Mouse (Mus musculus) myocyte (in vitro differentiated cells): Measurements from ENCODE around the gene Farp2. TPM values are rescaled to one million over a fixed set of nuclear protein-coding genes. Genes with fewer than 3 reads are reported as not detected.

Experiments
- H3K27me3 ChIP-seq: one replicate; pipeline ENCODE4 v1.6.1; 2011; ENCODE audit not compliant: control insufficient read depth, insufficient read depth, insufficient read length
- H3K36me3 ChIP-seq: one replicate; pipeline ENCODE4 v1.6.1; 2011; ENCODE audit not compliant: control insufficient read depth, insufficient read depth
- H3K4me2 ChIP-seq: one replicate; pipeline ENCODE4 v1.6.1; 2011; ENCODE audit warnings: low read depth, control low read depth
- H3K4me3 ChIP-seq: one replicate; pipeline ENCODE4 v1.5.1; 2011; ENCODE audit warnings: mild to moderate bottlenecking, control low read depth, moderate library complexity
- H3K79me2 ChIP-seq: one replicate; pipeline ENCODE4 v1.6.1; 2011; ENCODE audit not compliant: control insufficient read depth, insufficient read depth
- H3ac ChIP-seq: one replicate; pipeline ENCODE4 v1.6.1; 2011; ENCODE audit not compliant: control insufficient read depth, insufficient read length
- CEBPB ChIP-seq: IDR thresholded peaks from 2 replicates; pipeline ENCODE4 v1.6.1; 2011; ENCODE audit warnings: mild to moderate bottlenecking, moderate library complexity; ENCODE audit not compliant: poor library complexity, insufficient read depth, severe bottlenecking
- E2F4 ChIP-seq: IDR thresholded peaks from one replicate; pipeline ENCODE4 v1.6.1; 2011; ENCODE audit warnings: mild to moderate bottlenecking, control low read depth, moderate library complexity; ENCODE audit not compliant: insufficient read depth
- MAX ChIP-seq: IDR thresholded peaks from one replicate; pipeline ENCODE4 v1.6.1; 2011; ENCODE audit warnings: low read depth, mild to moderate bottlenecking, control low read depth
- MYOD1 ChIP-seq, 3 experiments: IDR thresholded peaks; one replicate each; pipeline ENCODE4 v1.6.1; 2011; ENCODE audit warnings: control low read depth in 2 of 3, low read depth in 2 of 3, mild to moderate bottlenecking in 2 of 3, moderate library complexity in 1 of 3; ENCODE audit not compliant: insufficient read length in 2 of 3, control insufficient read depth in 1 of 3
- MYOG ChIP-seq, 3 experiments: IDR thresholded peaks; one replicate each; pipeline ENCODE4 v1.6.1; 2011; ENCODE audit warnings: control low read depth in 2 of 3, low read depth in 2 of 3, mild to moderate bottlenecking in 2 of 3; ENCODE audit not compliant: insufficient read length in 2 of 3, control insufficient read depth in 1 of 3, insufficient read depth in 1 of 3
- POLR2A ChIP-seq: IDR thresholded peaks from one replicate; pipeline ENCODE4 v1.6.1; 2011; ENCODE audit warnings: low read depth, mild to moderate bottlenecking, control low read depth, moderate library complexity; ENCODE audit not compliant: insufficient read length
- POLR2AphosphoS2 ChIP-seq: IDR thresholded peaks from one replicate; pipeline ENCODE4 v1.6.1; 2011; ENCODE audit warnings: low read depth, control low read depth; ENCODE audit not compliant: insufficient read length
- REST ChIP-seq: IDR thresholded peaks from one replicate; pipeline ENCODE4 v1.6.1; 2011; ENCODE audit warnings: mild to moderate bottlenecking, control low read depth, moderate library complexity; ENCODE audit not compliant: insufficient read depth, insufficient read length
- SRF ChIP-seq: IDR thresholded peaks from one replicate; pipeline ENCODE4 v1.6.1; 2011; ENCODE audit warnings: low read depth; ENCODE audit not compliant: control insufficient read depth, insufficient read length
- TCF12 ChIP-seq: IDR thresholded peaks from one replicate; pipeline ENCODE4 v1.6.1; 2011; ENCODE audit warnings: mild to moderate bottlenecking, control low read depth; ENCODE audit not compliant: poor library complexity, insufficient read depth, severe bottlenecking
- TCF3 ChIP-seq: IDR thresholded peaks from one replicate; pipeline ENCODE4 v1.6.1; 2011; ENCODE audit warnings: low read depth, control low read depth; ENCODE audit not compliant: insufficient read length
- USF1 ChIP-seq: IDR thresholded peaks from one replicate; pipeline ENCODE4 v1.6.1; 2011; ENCODE audit warnings: low read depth, mild to moderate bottlenecking, control low read depth, moderate library complexity
- polyA plus RNA-seq: library from polyadenylated mRNA; unstranded; fragments of >200 nt; fragmentation: generic; extraction: Trizol; gene quantifications from one replicate; pipeline ENCODE4 v1.2.1, GENCODE M21; 2012; ENCODE audit warnings: missing spikeins

Gene Farp2
- 3.1 TPM for polyA plus RNA-seq

- H3K36me3 ChIP-seq, result peaks cover 24% of the 10 kb centered on the region
- TF ChIP-seq MYOD1 (IDR thresholded peaks at IDR 0.05; ENCODE audit: control insufficient read depth in 1 of 3, insufficient read length in 2 of 3, low read depth in 2 of 3) (peak in 1 of 3 experiments; percentile 44), E2F4 (no peak), TCF12 (no peak), CEBPB (no peak), REST (no peak), MAX (no peak), USF1 (peak; percentile 47), MYOG (IDR thresholded peaks at IDR 0.05; ENCODE audit: control insufficient read depth in 1 of 3, insufficient read depth in 1 of 3, insufficient read length in 2 of 3, low read depth in 2 of 3) (no peak), TCF3 (no peak), POLR2AphosphoS2 (peak; percentile 89), SRF (peak; percentile 23), POLR2A (peak; percentile 89)
Observed at GRCm38 (mm10) chr1:93511585-93512350, at the start of gene Farp2. Gene Farp2, plus strand, starts transcription at chr1:93512079.

GRCm38 (mm10) chr1:93465066-93465465 is 46.8 kb upstream of the Farp2 start:
- Histone ChIP-seq H3K36me3 (no peaks in the 10 kb centered on the region), H3ac (no peak overlapping the region), H3K4me3 (no peak overlapping the region), H3K27me3 (no peaks in the 10 kb centered on the region), H3K79me2 (peaks cover 56% of the 10 kb centered on the region), H3K4me2 (no peak overlapping the region)
- no peak for TF ChIP-seq MAX
- TF ChIP-seq POLR2A, result no peak
- TF ChIP-seq POLR2AphosphoS2, result no peak
- TF ChIP-seq TCF3, result no peak
- TF ChIP-seq SRF, result no peak
- TF ChIP-seq REST, result no peak
- no peak for TF ChIP-seq TCF12
- no peak for TF ChIP-seq MYOD1 (IDR thresholded peaks at IDR 0.05; ENCODE audit: control insufficient read depth in 1 of 3, insufficient read length in 2 of 3, low read depth in 2 of 3)

More at GRCm38 (mm10) chr1:93511585-93512350, at the start of gene Farp2:
- H3K4me2 ChIP-seq, result peak within 1 kb of the TSS; percentile 97
- H3K4me3 ChIP-seq, result peak within 1 kb of the TSS; percentile 45
- peak within 1 kb of the TSS; percentile 42 for H3ac ChIP-seq
- H3K27me3 ChIP-seq, result no peaks in the 10 kb centered on the region
- H3K79me2 ChIP-seq, result no peaks in the 10 kb centered on the region

DNA sequence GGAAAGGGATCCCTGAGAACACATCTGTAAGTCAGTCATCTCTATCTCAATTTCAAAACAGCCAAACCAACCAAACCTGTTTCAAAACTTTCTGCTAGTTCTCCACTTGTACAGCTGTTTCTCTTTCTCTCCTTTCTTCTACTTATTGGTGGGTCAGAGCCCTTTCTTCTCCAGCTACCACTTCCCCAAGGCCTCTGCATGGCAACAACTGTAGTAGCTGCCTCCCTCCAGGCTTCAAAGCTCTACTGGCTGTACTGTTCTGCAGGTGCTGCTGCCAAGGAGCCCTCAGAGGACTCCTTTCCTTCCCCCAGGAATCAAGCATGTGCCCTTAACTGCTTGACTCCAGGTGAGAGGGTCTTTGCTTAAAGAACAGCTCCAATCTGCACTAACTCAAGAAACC is 46.1 kb upstream of the Farp2 start:
- H3K27me3 ChIP-seq, result no peaks in the 10 kb centered on the region
- no peak for TF ChIP-seq POLR2A
- TF ChIP-seq MAX, result no peak
- TF ChIP-seq POLR2AphosphoS2, result no peak
- no peak overlapping the region for H3ac ChIP-seq
- no peak overlapping the region for H3K4me2 ChIP-seq
- H3K79me2 ChIP-seq, result peaks cover 60% of the 10 kb centered on the region
- H3K36me3 ChIP-seq, result no peaks in the 10 kb centered on the region
- H3K4me3 ChIP-seq, result no peak overlapping the region

- Histone ChIP-seq H3K27me3 (no peaks in the 10 kb centered on the region), H3K4me3 (no peak overlapping the region), H3ac (no peak overlapping the region), H3K4me2 (no peak overlapping the region), H3K79me2 (peaks cover 62% of the 10 kb centered on the region), H3K36me3 (no peaks in the 10 kb centered on the region)
- TF ChIP-seq MYOD1 (IDR thresholded peaks at IDR 0.05; ENCODE audit: control insufficient read depth in 1 of 3, insufficient read length in 2 of 3, low read depth in 2 of 3), result no peak
- no peak for TF ChIP-seq E2F4
- no peak for TF ChIP-seq MAX
- TF ChIP-seq SRF, result no peak
- no peak for TF ChIP-seq MYOG (IDR thresholded peaks at IDR 0.05; ENCODE audit: control insufficient read depth in 1 of 3, insufficient read depth in 1 of 3, insufficient read length in 2 of 3, low read depth in 2 of 3)
- TF ChIP-seq TCF3, result no peak
- TF ChIP-seq USF1, result no peak
- TF ChIP-seq REST, result no peak
- no peak for TF ChIP-seq CEBPB
- no peak for TF ChIP-seq TCF12
- TF ChIP-seq POLR2AphosphoS2, result no peak
- TF ChIP-seq POLR2A, result no peak
Observed at GRCm38 (mm10) chr1:93468626-93469025, 43.3 kb upstream of the Farp2 start.

- TF ChIP-seq POLR2A (no peak), CEBPB (no peak), TCF3 (no peak), POLR2AphosphoS2 (no peak), E2F4 (no peak), REST (no peak), TCF12 (no peak)
- H3ac ChIP-seq, result no peak overlapping the region
- peaks cover 83% of the 10 kb centered on the region for H3K79me2 ChIP-seq
- no peaks in the 10 kb centered on the region for H3K36me3 ChIP-seq
- H3K4me3 ChIP-seq, result no peak overlapping the region
- no peaks in the 10 kb centered on the region for H3K27me3 ChIP-seq
- peak overlapping the region; percentile 26 for H3K4me2 ChIP-seq
Observed at GRCm38 (mm10) chr1:93475694-93476093, 36.2 kb upstream of the Farp2 start.
